In the genomic region with DNA sequence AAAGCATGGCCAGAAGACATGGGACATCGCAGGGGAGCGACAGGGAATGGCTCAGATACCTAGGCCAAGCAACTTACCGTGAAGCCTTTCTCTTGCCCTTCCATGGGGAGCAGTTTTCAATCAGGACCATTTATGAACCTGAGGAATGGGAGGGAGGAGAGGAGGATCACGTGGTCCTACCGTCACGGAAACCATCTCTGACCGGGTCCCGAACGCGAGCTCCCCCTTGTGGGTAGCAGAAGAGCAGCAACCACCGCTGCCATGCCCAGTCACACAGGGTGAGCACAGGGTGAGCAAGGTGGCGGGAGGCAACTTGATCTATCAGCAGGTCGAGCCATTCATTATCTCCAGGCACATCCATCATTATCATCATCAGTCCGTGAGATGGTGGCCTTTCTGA, we compare ENCODE assay signal across 8 mouse cellular contexts. TPM values are rescaled to one million over a fixed set of nuclear protein-coding genes. Genes with fewer than 3 reads are reported as not detected.
DNase-seq lines count a peak whose midpoint lies in the region; ATAC-seq and TF ChIP-seq lines count a peak whose summit lies in the region.

No protein-coding gene starts in this region.

- H3K9ac ChIP-seq in hindbrain, embryonic 14.5 days = no peak overlapping the region
- H3K9ac ChIP-seq in hindbrain, embryonic 13.5 days = no peak overlapping the region
- H3K9ac ChIP-seq in ES-Bruce4 (ENCODE audit: low read depth, poor library complexity, severe bottlenecking) = no peak overlapping the region

- no peak overlapping the region for H3K27ac ChIP-seq in hindbrain, embryonic 14.5 days
- H3K27ac ChIP-seq in hindbrain, embryonic 13.5 days = no peak overlapping the region
- H3K27ac ChIP-seq in ES-Bruce4 (ENCODE audit: insufficient read depth, low read length) = no peak overlapping the region

- ATAC-seq in hindbrain, embryonic 14.5 days (ENCODE audit: low FRiP score) = 0 out of 2 replicates have a peak, but pooled peaks have one; percentile 27
- ATAC-seq in hindbrain, embryonic 13.5 days (ENCODE audit: low FRiP score) = no peak
- no peak for ATAC-seq in activated CD4-positive, CD25-positive, alpha-beta regulatory T cell, adult 4 months

- no peak for TF ChIP-seq POLR2A in ES-Bruce4 (IDR thresholded peaks at IDR 0.05; ENCODE audit: insufficient read depth, low read length)

- H3K27me3 ChIP-seq in hindbrain, embryonic 14.5 days (ENCODE audit: control insufficient read depth, insufficient read depth, low read length) = no peaks in the 10 kb centered on the region
- 0 out of 2 replicates have a peak, but pooled peaks cover 4% of the 10 kb centered on the region for H3K27me3 ChIP-seq in hindbrain, embryonic 13.5 days
- no peaks in the 10 kb centered on the region for H3K27me3 ChIP-seq in ES-Bruce4 (ENCODE audit: control insufficient read depth, insufficient read depth, low read length, poor library complexity, severe bottlenecking)

- DNase-seq in hindbrain, embryonic 14.5 days (ENCODE audit: low spot score) = no peak
- DNase-seq in cerebellum, adult 11-12 months = peak; percentile 67
- DNase-seq in heart, postnatal 10 days = peak; percentile 53 to 67
- DNase-seq in lung, adult 18-20 months = peak; percentile 32 to 43
- DNase-seq in retina, postnatal 1 day = peak; percentile 64

- no peak overlapping the region for H3K4me2 ChIP-seq in hindbrain, embryonic 14.5 days (replicated peaks)
- H3K4me2 ChIP-seq in hindbrain, embryonic 13.5 days = no peak overlapping the region

- H3K4me3 ChIP-seq in hindbrain, embryonic 14.5 days (replicated peaks; ENCODE audit: low read length) = no peak overlapping the region
- no peak overlapping the region for H3K4me3 ChIP-seq in hindbrain, embryonic 13.5 days
- no peak overlapping the region for H3K4me3 ChIP-seq in ES-Bruce4 (ENCODE audit: low read depth, low read length)

- WGBS in hindbrain, embryonic 14.5 days = 16% methylated on average over 14 of the region's 14 CpGs
- 20% methylated on average over 14 of the region's 14 CpGs for WGBS in hindbrain, embryonic 13.5 days

- H3K36me3 ChIP-seq in hindbrain, embryonic 14.5 days (replicated peaks; ENCODE audit: control insufficient read depth, insufficient read depth) = no peaks in the 10 kb centered on the region
- H3K36me3 ChIP-seq in hindbrain, embryonic 13.5 days = no peaks in the 10 kb centered on the region
- no peaks in the 10 kb centered on the region for H3K36me3 ChIP-seq in ES-Bruce4 (ENCODE audit: control insufficient read depth, insufficient read depth, low read length, poor library complexity, severe bottlenecking)

- TF ChIP-seq EP300 in ES-Bruce4 (IDR thresholded peaks at IDR 0.05; ENCODE audit: insufficient read depth, low read depth, low read length) = 0 out of 2 replicates have a peak, but pooled peaks have one; percentile 42

- H3K9me3 ChIP-seq in hindbrain, embryonic 14.5 days (ENCODE audit: control insufficient read depth, low read length) = no peaks in the 10 kb centered on the region
- H3K9me3 ChIP-seq in hindbrain, embryonic 13.5 days = no peaks in the 10 kb centered on the region
- H3K9me3 ChIP-seq in ES-Bruce4 (replicated peaks; ENCODE audit: control insufficient read depth, insufficient read depth, low read length, poor library complexity, severe bottlenecking) = no peaks in the 10 kb centered on the region

- no peaks in the 10 kb centered on the region; the same call in 1 of the 2 replicates for H3K4me1 ChIP-seq in hindbrain, embryonic 14.5 days (replicated peaks; ENCODE audit: control insufficient read depth, insufficient read depth, low read length)
- peaks cover 6% of the 10 kb centered on the region; the same call in 1 of the 2 replicates for H3K4me1 ChIP-seq in hindbrain, embryonic 13.5 days (replicated peaks)
- no peaks in the 10 kb centered on the region for H3K4me1 ChIP-seq in ES-Bruce4 (ENCODE audit: control insufficient read depth, insufficient read depth, low read length)

- TF ChIP-seq CTCF in ES-Bruce4 (IDR thresholded peaks at IDR 0.05; ENCODE audit: low read depth, low read length) = peak; percentile 95

- intact Hi-C loops in heart, postnatal 10 days (cut with DNase I) = loop anchor here (5.0 to 10.0 kb wide), 3 partner anchors 66 to 169 kb away; no protein-coding TSS in a partner anchor

RNA-seq across cellular contexts. Expression of gene Ccdc167, which starts 56.5 kb away (rescaled TPM):
- 13.5 and 13.6 TPM in 2 replicates for polyA plus RNA-seq in hindbrain, embryonic 14.5 days (2014; fragmentation: Nextera tagmentation; extraction: Ambion mirVana)
- polyA plus RNA-seq in hindbrain, embryonic 13.5 days (2015; fragmentation: Nextera tagmentation; extraction: Ambion mirVana) = 10.7 and 13.4 TPM in 2 replicates
- 14.5 and 15.7 TPM in 2 replicates for polyA plus RNA-seq in ES-Bruce4 (2011; ENCODE audit: insufficient read depth, insufficient read length, low read depth, missing spikeins)
- 10 to 100 TPM; 15.9 to 17.1 TPM for total RNA-seq in heart, postnatal 10 days (2021)
- 1 to 10 TPM; 7.1 to 9.3 TPM for polyA plus RNA-seq in activated CD4-positive, CD25-positive, alpha-beta regulatory T cell, adult 4 months (2017; shearing (Covaris generic))
